Mouse (Mus musculus): ENCODE data around the gene Htra1.

The Htra1 gene

DNA sequence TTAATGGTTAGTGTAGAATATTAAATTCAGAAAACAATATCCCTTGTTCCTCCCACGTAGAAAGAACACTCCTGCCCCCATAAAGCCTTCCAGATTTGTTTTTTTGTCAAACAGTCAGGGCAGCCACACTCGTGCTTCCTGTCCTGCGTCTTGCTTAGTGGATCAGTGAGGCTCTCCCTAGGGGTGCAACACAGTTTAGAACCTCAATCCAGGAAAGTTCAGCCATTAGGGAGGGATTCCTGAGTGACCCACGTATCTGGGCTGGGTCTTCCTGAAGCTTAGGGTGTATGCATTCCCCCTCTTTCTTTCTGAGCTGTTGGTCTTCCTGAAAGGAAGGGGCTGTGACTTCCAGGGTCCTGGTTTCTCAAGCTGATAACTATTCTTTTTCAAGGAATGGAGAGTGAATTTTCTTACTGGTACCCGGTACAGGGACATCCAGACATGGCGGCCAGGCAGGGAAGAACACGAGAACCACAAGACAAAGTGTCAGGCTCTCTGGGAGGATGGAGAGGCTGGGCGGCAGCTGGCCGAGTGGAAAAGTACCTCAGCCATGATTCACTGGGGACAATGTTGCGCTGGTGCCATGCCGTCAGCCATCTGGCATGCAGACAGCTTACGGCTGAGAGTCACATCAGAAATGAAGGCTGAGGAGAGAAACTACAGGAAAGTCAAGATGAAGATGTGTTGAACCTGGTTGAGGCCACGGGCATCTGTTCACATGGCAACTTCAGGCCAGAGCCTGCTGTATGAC, 12.8 kb upstream of the Htra1 start:
- in situ Hi-C loops (cut with MboI; ENCODE audit: low pct_unique_long_range_greater_than_20kb in 1 of 2, low sequenced_read_pairs in 2 of 2, unreplicated experiment in 1 of 2), result no loop called here

DNA sequence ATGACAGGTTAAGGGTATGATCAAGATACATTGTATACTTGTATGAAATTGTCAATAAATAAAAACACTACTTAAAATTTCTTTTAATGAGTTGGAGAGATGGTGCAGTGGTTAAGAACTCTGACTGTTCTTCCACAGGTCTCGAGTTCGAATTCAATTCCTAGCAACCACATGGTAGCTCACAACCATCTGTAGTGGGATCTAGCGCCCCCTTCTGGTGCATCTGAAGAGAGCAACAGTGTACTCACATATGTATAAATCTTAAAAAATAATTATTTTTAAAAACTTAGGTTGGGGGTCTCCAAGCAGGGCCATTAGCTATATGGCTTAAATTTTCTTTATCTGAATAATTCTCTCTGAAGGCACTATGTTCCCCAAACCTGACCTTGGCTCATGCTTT, 5.5 kb upstream of the Htra1 start:
- in situ Hi-C loops (cut with MboI; ENCODE audit: low pct_unique_long_range_greater_than_20kb in 1 of 2, low sequenced_read_pairs in 2 of 2, unreplicated experiment in 1 of 2), result no loop called here

DNA sequence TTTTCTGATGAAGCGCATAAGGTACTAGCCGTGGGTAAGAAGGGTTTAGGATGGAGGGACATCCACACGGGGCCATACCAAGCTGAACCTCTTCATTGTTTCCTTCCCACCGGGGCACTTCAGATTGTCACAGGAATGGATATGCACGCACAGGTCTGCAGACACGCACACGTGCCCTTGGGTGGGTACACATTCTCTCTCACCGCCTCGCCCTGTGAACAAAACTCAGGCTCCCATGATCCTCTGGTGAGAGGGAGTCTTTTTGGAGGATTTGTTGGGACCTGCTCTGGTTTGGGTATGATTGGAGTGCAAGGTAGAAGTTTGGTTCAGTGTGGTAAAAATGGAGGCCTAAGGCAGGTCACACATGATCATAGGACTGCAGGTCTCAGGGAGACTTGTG, 3.0 kb upstream of the Htra1 start:
- in situ Hi-C loops (cut with MboI; ENCODE audit: low pct_unique_long_range_greater_than_20kb in 1 of 2, low sequenced_read_pairs in 2 of 2, unreplicated experiment in 1 of 2), result no loop called here

DNA sequence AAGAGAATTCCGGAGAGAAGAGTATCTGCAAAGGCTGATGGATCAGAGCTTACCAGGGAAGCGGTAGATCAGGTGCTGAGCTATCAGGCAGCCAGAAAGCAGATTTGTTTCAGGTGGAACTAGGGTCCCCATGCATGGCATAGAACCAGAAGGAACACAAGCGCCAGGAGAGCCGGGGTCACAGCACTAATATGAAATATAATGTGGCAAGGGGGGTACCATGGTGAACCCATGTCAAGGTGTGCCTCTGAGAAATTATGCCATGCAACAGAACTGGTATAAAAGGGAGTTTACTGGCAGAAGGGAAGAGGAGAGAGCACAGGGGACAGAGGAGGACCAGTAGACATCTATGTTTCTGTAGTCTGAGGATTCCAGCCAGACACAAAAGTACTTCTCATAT, 1.3 kb upstream of the Htra1 start:
- in situ Hi-C loops (cut with MboI; ENCODE audit: low pct_unique_long_range_greater_than_20kb in 1 of 2, low sequenced_read_pairs in 2 of 2, unreplicated experiment in 1 of 2), result no loop called here

DNA sequence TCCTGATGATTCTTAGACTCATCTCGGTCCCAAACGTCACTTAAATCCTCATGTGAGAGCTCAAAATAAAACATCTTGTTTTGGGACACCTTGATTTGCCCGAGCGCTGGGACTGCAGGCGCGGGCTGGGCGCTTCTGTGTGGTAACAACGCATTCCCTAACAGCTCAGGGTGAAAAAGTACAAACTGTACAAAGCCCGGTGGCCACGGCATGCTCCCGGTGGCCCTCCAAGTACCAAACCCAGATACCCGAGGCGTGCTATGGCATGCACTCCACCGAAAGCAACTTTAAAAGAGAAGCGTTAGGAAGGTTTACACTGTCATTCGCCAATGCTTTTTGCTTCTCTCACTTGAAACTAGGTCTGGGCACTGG, 504 bp upstream of the Htra1 start:
- in situ Hi-C loops (cut with MboI; ENCODE audit: low pct_unique_long_range_greater_than_20kb in 1 of 2, low sequenced_read_pairs in 2 of 2, unreplicated experiment in 1 of 2), result no loop called here

DNA sequence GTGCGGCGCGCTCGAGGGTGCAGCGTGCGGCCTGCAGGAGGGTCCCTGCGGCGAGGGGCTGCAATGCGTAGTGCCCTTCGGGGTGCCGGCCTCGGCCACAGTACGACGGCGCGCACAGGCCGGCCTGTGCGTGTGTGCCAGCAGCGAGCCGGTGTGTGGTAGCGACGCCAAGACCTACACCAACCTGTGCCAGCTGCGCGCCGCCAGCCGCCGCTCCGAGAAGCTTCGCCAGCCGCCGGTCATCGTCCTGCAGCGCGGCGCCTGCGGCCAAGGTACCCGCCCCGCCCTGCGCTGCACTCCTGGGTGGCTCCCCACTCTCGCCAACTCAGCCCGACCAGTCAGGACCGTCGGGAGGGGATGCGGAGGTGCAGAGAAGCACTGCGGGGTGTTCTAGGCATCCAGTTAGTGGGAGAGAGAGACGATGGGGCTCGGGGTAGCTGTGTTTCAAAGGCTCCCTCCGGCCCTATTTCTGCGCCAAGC, 601 bp downstream of the Htra1 start:
- in situ Hi-C loops (cut with MboI; ENCODE audit: low pct_unique_long_range_greater_than_20kb in 1 of 2, low sequenced_read_pairs in 2 of 2, unreplicated experiment in 1 of 2), result no loop called here

DNA sequence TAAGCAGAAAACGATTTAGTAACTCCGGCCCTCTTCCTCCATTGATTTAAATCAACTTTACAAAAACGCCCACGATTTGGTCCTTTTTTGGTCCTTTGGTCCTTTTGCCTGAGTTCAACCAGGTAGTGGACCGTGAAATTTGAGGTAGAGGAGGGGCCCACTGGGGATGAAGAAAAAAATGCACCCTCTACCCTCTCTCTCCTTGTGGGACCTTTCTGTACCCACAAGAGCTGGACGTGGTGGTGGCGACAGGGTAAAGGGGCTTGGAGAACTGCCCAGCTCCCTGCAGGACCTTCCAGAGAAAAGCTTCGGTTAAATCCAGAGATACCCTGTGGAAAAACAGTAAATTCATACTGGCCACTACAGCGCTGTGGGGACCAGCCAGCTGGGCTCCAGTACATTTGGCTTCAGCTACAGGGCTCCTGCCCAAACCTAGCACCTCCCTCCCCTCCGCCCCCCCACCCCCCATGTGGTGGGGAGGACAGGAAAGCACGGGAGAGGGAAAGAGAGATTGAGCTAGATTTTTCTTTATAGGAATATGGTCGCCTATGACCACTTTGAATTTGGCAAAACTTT, 1.4 kb downstream of the Htra1 start:
- in situ Hi-C loops (cut with MboI; ENCODE audit: low pct_unique_long_range_greater_than_20kb in 1 of 2, low sequenced_read_pairs in 2 of 2, unreplicated experiment in 1 of 2), result no loop called here

DNA sequence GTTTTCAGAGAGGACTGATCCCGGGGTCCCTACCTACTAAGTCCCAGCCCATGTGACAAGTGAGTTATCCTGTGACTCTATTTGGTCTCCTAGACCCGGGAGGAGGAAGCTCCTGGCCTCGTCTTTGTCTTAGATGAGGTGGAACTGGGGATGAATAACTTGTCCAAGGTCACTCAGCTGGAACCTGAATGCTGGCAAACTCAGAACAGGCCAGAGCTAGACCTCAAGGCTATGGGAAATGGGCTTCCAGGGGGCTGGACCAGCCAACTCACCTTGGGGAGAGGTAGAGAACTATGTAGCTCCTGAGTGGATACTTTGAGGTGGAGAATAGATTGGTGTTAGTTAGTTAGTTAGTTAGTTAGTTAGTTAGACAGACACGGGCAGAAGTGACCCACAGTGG, 2.1 kb downstream of the Htra1 start:
- in situ Hi-C loops (cut with MboI; ENCODE audit: low pct_unique_long_range_greater_than_20kb in 1 of 2, low sequenced_read_pairs in 2 of 2, unreplicated experiment in 1 of 2), result no loop called here

DNA sequence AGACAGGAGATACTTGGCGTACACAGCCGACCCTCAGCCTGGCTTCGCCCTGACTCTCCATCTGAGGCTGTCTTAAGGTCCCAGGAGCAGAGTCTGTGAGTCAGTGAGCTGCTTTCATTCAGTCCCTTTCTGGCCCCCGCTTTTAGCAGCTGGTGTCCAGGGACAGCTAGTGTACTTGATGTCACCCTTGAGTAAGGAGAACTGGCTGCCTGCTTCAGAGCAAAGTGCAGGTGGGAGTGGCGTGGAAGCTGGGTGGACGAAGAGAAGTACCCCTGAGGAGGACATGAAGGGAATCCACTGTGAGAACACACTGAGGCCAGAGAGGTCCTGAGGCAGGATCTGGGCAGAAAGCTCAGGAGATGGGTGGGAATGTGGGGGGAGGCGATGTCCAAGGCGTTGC, 3.0 kb downstream of the Htra1 start:
- in situ Hi-C loops (cut with MboI; ENCODE audit: low pct_unique_long_range_greater_than_20kb in 1 of 2, low sequenced_read_pairs in 2 of 2, unreplicated experiment in 1 of 2), result no loop called here

DNA sequence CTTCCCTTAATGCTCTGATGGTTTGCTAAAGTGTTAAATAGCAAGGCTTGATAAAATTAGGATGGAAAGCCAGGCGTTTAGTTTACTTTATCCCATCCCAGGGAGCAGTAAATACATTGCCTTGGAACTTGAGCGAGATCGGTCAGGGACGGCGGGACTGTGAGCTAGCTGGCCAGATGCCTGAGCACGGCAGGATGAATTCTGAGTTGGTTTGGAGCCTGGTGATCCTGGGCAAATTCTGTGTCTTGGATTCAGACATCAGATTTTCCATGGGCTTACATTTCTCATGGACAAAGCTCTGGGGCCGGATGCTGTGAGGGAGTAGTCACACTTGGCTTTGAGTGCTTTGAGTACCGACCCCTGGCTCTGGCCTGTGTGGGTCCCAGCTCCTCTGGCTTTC, 4.8 kb downstream of the Htra1 start:
- in situ Hi-C loops (cut with MboI; ENCODE audit: low pct_unique_long_range_greater_than_20kb in 1 of 2, low sequenced_read_pairs in 2 of 2, unreplicated experiment in 1 of 2), result no loop called here

DNA sequence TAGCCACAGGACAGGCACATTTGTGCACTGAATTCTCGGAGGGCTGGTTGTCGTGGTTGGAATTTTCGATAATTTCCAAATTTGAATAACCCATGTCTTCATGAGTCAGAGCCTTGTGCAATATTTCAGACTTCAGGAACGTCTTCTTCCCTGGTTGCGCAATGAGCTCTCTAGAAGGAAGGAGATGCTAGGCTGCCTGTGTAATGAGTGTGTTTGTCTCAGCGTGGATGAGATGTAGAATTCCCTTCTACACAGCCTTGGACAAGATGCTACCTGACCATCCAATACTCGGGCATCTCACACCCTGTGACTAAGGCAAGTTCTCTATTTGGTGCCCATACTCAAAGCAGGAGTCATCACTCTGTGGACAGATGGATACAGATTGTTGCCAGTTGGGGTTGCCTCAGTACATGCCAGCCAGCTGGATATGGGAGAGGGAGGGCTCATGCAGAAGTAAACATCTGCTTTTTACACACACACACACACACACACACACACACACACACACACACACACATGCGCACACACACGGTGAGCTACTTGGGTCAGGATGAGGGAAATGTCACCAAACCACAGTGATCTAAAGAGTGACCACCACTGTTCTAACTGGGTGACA, 7.5 kb downstream of the Htra1 start:
- in situ Hi-C loops (cut with MboI; ENCODE audit: low pct_unique_long_range_greater_than_20kb in 1 of 2, low sequenced_read_pairs in 2 of 2, unreplicated experiment in 1 of 2), result no loop called here

DNA sequence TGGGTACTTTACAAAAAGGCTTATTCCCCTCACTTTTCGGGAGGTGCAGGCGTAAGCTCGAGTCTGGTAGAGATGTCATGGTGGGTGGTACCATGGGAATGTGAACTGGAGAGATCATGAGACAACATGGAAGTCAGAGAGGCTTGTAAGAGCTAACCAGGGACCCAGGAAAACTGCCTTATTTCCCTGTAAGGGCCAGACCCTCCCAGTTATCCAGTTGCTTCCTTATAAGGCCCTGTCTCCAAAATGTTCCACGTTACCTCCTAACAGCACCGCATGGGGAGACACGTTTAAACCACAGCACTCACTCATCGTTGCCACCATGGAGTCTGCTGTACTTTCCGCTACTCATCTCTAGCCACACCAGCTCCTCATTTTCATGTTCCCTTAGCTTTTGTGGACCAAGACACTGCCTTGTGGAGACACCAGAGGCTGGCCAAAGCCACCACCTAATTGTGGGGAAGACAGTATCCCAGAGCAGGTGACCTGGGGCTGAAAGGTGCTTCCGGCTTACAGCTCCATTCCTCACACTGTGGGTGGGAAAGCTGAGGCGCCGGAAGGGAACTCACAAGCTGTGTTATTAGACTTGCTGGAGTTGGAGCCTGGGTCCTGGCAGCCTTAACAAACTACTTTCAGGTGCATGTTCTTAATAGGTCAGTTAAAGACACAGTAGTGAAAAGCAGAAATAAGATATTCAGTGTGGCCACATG, 9.0 kb downstream of the Htra1 start:
- in situ Hi-C loops (cut with MboI; ENCODE audit: low pct_unique_long_range_greater_than_20kb in 1 of 2, low sequenced_read_pairs in 2 of 2, unreplicated experiment in 1 of 2), result no loop called here

DNA sequence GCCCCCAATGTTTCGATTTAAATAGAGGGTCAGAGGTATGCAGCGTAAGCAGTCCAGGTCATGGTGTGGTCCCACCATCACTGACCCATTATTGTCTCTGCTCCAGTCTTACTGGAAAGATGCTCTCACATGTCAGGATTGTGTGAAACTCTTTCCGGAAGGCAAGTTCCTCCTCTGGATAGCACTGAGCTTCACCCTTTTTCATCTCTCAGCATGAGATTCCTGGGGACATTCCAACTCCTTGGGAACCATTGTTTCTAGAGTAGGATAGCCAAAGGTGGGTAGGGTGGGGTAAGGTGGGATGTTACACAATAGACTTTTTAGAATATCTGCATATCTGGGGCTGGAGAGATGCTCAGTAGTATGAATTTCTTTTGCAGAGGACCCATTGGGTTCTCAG, 9.8 kb downstream of the Htra1 start:
- in situ Hi-C loops (cut with MboI; ENCODE audit: low pct_unique_long_range_greater_than_20kb in 1 of 2, low sequenced_read_pairs in 2 of 2, unreplicated experiment in 1 of 2), result no loop called here

DNA sequence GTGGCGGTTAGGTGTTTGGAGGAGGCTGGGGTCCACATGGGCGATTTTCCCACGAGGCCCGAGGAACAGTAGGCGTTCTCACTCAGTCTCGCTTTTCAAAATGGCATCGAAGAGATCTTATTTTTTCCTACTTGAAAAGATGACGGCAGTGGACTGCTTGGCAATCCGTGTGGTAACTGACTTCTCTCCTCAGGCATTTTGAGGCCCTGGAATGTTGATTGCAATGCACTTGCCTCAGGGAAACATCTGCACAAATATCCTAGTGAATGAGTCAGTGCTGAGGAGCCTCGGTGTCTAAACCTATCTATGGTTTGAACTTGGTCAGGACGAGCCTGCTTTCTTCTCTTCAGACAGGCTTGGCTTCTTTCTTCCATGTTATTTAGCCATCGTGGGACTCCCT, 10.4 kb downstream of the Htra1 start:
- in situ Hi-C loops (cut with MboI; ENCODE audit: low pct_unique_long_range_greater_than_20kb in 1 of 2, low sequenced_read_pairs in 2 of 2, unreplicated experiment in 1 of 2), result no loop called here

DNA sequence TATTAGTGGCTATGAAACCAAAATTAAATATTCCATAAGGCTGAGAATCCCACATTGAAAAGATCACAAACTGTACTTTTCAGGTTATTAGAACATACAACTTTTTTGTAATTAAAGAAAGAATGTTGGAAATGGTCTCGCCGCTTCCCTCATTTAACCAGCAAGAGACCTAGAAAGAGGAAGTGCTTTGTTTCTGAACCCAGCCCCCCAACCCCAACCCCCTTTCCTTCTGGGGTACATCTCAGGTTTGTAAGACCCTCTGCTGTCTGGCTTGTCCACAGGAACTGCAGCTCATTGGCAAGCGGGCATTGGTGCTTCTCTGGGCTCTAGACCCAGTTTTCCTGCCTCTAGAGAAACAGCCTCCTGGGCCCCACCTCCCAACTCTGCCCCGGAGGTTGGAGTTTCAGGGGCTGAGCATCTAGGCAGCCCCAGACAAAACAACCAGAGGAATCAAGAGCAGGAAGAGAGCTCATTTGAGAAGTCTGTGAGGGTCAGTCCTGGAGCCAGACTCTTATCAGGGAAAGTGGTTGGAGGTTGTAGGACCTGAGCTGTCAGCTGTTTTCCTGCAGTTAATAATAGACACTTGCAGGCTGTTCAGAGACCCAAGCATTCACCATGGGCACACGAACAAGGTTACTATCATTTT, 12.8 kb downstream of the Htra1 start:
- in situ Hi-C loops (cut with MboI; ENCODE audit: low pct_unique_long_range_greater_than_20kb in 1 of 2, low sequenced_read_pairs in 2 of 2, unreplicated experiment in 1 of 2), result no loop called here

DNA sequence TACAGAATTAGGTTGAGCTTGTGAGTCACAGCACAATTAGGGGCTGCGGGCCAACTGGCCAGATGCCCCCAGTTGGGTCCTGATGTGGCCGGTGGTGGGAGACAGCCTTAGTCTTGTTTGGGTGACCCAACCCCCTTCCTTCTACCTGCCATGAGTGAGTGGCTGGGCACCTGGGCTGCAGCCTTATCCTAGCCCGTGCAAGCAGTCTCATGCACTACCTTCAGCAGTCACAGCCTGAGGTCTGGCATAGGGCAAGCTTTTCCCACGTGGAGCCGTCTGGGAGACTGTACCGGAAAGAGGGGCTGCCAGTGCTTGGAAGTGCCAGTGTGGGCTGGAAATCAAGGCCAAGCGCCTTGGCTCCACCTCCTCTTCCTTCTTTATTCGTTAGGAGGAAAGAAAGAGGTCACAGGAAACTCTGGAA, 13.4 kb downstream of the Htra1 start:
- in situ Hi-C loops (cut with MboI; ENCODE audit: low pct_unique_long_range_greater_than_20kb in 1 of 2, low sequenced_read_pairs in 2 of 2, unreplicated experiment in 1 of 2), result no loop called here

DNA sequence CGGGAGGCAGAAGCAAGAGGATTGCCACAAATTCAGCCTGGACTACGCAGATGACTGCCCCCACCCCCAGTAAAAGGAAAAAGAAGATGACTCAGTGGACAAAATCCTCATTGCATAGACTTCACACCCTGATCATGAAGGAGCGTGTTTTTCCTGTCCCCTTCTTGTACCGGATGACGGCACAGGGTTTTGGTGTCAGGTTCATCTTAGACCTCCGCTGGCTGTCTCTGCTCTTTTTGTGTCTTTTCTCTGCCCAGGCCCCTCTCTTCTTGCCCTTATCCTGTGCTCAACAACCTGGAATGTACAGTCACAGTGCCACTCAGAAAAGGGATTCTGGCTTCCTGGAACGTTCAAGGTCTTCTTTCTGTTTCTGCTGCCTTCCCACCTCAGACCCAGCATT, 14.6 kb downstream of the Htra1 start:
- in situ Hi-C loops (cut with MboI; ENCODE audit: low pct_unique_long_range_greater_than_20kb in 1 of 2, low sequenced_read_pairs in 2 of 2, unreplicated experiment in 1 of 2), result no loop called here

DNA sequence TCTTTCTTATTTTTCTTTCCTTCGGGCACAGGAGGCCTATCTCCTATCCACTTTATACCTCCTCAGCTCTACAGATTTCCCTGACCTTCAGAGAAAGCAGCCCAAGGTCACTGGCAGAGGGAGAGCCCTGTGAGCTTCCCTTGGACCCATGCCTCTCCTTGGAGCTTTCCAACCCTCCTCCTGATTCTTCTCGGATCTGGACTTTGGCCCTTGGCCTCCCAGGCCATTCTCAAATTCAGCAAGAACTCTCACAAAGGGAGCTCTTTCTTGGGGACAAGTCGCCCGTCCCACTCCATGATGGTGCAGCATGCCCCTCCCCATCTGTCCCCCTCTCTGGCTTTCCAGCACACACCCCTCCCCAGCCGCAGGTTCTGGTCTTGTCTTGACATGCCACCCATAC, 15.1 kb downstream of the Htra1 start:
- in situ Hi-C loops (cut with MboI; ENCODE audit: low pct_unique_long_range_greater_than_20kb in 1 of 2, low sequenced_read_pairs in 2 of 2, unreplicated experiment in 1 of 2), result no loop called here

DNA sequence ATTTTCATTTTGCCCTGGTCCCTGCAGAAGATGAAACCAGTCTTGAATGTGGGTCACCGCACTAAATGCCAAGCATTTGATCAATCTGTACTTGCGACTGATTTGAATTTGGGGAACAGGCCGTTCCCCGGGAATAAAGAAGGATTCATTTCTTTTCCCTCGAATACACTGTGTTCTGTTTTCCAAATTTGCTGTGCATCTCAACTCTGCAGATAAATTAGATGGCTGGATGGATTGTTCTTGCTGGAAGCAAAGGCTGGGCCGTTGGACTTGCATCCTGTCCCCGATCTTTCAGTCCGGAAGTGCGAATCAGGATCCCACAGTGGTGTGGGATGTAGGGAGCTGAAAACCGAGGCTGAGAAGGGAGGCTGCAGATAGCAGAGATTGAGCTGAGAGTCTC, 17.5 kb downstream of the Htra1 start:
- in situ Hi-C loops (cut with MboI; ENCODE audit: low pct_unique_long_range_greater_than_20kb in 1 of 2, low sequenced_read_pairs in 2 of 2, unreplicated experiment in 1 of 2), result no loop called here
